Mouse (Mus musculus): ENCODE measurements around the gene Elof1.

Elof1 gene

GRCm38 (mm10) chr9:22136765-22137547 is 20.0 kb upstream of the Elof1 start:
- no peak for DNase-seq (ENCODE audit: low spot score)

- no peak for DNase-seq (ENCODE audit: low spot score)
Measured at GRCm38 (mm10) chr9:22135644-22136390, 18.8 kb upstream of the Elof1 start, which contains the start of gene Acp5. Gene Acp5 (minus strand): TSS chr9:22135711.

GRCm38 (mm10) chr9:22134988-22135643 is 18.1 kb upstream of the Elof1 start:
- DNase-seq (ENCODE audit: low spot score), result no peak

- DNase-seq (ENCODE audit: low spot score), result no peak
Measured at GRCm38 (mm10) chr9:22134246-22134890, 17.4 kb upstream of the Elof1 start.

- no peak for DNase-seq (ENCODE audit: low spot score)
Measured at GRCm38 (mm10) chr9:22132220-22132619, 15.2 kb upstream of the Elof1 start.

- DNase-seq (ENCODE audit: low spot score), result peak; percentile 19
Measured at GRCm38 (mm10) chr9:22131226-22131981, 14.4 kb upstream of the Elof1 start.

- no peak for DNase-seq (ENCODE audit: low spot score)
Measured at GRCm38 (mm10) chr9:22125246-22126027, 8.5 kb upstream of the Elof1 start.

- no peak for DNase-seq (ENCODE audit: low spot score)
Measured at GRCm38 (mm10) chr9:22124169-22124568, 7.2 kb upstream of the Elof1 start.

- DNase-seq (ENCODE audit: low spot score), result no peak
Measured at GRCm38 (mm10) chr9:22123069-22123609, 6.2 kb upstream of the Elof1 start.

GRCm38 (mm10) chr9:22122005-22122404 is 5.0 kb upstream of the Elof1 start:
- no peak for DNase-seq (ENCODE audit: low spot score)

GRCm38 (mm10) chr9:22121545-22121944 is 4.6 kb upstream of the Elof1 start:
- no peak for DNase-seq (ENCODE audit: low spot score)

- DNase-seq (ENCODE audit: low spot score), result no peak
Measured at GRCm38 (mm10) chr9:22119543-22119942, 2.6 kb upstream of the Elof1 start.

- DNase-seq (ENCODE audit: low spot score), result peak; percentile 29
Measured at GRCm38 (mm10) chr9:22117754-22118456, 933 bp upstream of the Elof1 start.

GRCm38 (mm10) chr9:22116086-22116485 is 886 bp downstream of the Elof1 start:
- DNase-seq (ENCODE audit: low spot score), result no peak

- DNase-seq (ENCODE audit: low spot score), result no peak
Measured at GRCm38 (mm10) chr9:22115635-22116034, 1.3 kb downstream of the Elof1 start.

GRCm38 (mm10) chr9:22108194-22108593 is 8.8 kb downstream of the Elof1 start:
- no peak for DNase-seq (ENCODE audit: low spot score)

- DNase-seq (ENCODE audit: low spot score), result no peak
Measured at GRCm38 (mm10) chr9:22099922-22100321, 17.1 kb downstream of the Elof1 start.

- no peak for DNase-seq (ENCODE audit: low spot score)
Measured at GRCm38 (mm10) chr9:22098993-22099696, 17.8 kb downstream of the Elof1 start, which contains the start of gene Cnn1. Gene Cnn1 (plus strand): TSS chr9:22099216.

GRCm38 (mm10) chr9:22095854-22096307 is 21.1 kb downstream of the Elof1 start:
- DNase-seq (ENCODE audit: low spot score), result peak; percentile 87
